Mouse (Mus musculus): ENCODE measurements around the gene Ppip5k2.

Ppip5k2 gene

DNA sequence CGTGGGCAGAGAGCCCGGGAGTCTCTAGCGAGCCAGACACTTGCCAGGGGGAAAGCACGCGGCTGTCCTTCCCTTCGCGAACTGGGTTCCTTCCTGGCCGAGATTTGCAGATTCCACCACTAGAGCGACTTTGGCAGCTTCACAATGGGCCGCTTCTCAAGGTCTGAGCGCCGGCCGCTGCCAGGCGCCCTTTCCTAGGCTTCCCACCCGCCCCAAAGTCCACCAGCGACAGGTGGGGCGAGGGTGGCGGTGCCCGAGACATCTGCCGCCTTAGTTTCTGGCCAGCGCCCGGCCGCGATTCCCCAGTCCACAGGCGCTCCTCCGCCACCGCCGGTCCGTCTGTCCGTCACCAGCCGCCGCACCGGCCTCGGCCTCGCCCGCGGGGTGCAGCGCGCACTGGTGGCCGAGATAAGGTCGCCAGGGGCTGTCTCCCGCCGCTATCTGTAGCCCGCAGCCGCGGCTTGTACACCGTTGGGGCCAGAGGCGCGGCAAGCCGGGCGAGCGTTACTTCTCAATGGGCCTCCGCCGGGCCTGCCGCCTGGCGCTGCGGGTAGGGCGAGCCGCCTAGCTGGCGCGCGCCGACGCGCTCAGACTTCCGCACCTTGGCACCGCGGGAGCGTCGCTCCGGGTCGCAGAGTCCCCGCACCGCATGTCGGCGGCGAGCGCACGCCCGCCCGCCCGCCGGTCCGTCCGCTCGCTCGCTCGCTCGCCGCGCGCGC lies 109.4 kb downstream of the Ppip5k2 start:
- peak; percentile 90 for DNase-seq (ENCODE audit: low spot score in 2 of 2)

DNA sequence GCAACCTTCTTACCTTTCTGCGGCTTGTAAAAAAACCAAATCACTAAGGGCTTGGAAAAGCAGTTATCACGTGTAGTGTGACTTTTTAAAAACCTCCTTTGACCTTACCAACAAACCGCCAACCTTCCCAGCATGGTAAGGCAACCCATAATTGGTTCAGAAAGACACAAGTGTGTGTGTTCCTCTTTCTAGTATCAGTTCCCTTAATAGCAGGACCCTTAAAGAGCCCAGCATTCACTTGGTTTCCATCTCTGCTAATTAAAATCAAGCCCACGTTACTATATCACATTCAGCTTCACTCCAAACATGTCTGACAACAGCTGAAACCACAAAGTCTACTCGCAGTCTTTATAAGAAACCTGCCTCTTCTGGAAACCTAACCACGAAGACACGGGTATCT lies 110.8 kb downstream of the Ppip5k2 start:
- DNase-seq (ENCODE audit: low spot score in 2 of 2): peak in 1 of 2 experiments; percentile 25

DNA sequence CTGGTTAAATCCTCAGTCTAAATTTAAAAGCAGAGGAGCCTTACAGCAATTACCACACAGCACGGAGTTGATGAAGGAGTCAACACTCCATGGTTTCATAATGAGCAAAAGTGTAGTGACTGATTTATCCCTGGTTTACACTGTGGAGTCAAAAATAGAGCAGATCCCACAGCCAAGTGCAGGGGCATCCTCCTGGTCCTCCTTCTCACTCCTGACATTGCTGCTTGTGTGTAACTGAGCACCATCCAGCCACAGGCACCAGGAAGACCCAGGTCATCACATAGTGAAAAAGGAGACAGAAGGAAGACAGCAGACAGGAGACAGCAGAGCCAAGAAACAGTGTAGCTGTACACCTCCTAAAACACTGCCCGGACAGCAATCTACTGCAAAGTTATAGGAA lies 112.4 kb downstream of the Ppip5k2 start:
- peak in 1 of 2 experiments; percentile 22 for DNase-seq (ENCODE audit: low spot score in 2 of 2)

DNA sequence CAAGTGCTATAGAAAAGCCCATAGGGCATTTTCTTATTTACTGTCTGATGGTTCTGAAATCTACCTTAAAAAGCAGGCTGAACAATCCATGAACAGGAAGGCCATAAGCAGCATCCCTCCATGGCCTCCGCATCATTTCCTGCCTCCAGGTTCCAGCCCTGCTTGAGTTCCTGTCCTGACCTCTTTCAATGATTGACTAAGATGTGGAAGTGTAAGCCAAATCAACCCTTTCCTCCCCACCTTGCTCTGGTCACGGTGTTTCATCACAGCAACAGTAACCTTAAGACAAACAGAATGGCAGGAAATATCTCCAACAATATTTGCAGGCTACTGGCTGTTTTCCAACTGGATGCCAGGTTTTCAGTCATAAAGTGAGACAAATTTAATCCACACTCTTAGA lies 113.0 kb downstream of the Ppip5k2 start:
- DNase-seq (ENCODE audit: low spot score in 2 of 2): peak in 1 of 2 experiments; percentile 25

Measured in right cerebral cortex, postnatal 10 days (tissue).